Mouse (Mus musculus) midbrain, postnatal 0 days (tissue): ENCODE data around the gene Fam98b. TPM values are rescaled to one million over a fixed set of nuclear protein-coding genes. Genes with fewer than 3 reads are reported as not detected.

ENCODE experiments used
- ATAC-seq: fragments of 200-750 bp; cut with Nextera tagmentation; 2 replicates; pipeline ENCODE4 v1.8.0; 2017; ENCODE audit warnings: moderate number of reproducible peaks, mild to moderate bottlenecking, moderate TSS enrichment, moderate library complexity; ENCODE audit not compliant: low FRiP score
- DNase-seq: peaks from one replicate; pipeline ENCODE4 v3.0.0-alpha.2; 2015; ENCODE audit warnings: low spot score
- H3K27ac ChIP-seq: fragments of 300-500 bp; sonication (generic); 2 replicates; pipeline ENCODE4 v1.5.1; 2014; ENCODE audit warnings: low read depth, mild to moderate bottlenecking, low read length, mixed read lengths
- H3K27me3 ChIP-seq: fragments of 300-500 bp; sonication (generic); 2 replicates; pipeline ENCODE4 v1.6.1; 2014; ENCODE audit warnings: low read length, control low read depth, mixed read lengths; ENCODE audit not compliant: insufficient read depth
- H3K36me3 ChIP-seq: fragments of 300-500 bp; sonication (generic); 2 replicates; pipeline ENCODE4 v1.6.1; 2014; ENCODE audit warnings: low read length, control low read depth, mixed read lengths; ENCODE audit not compliant: insufficient read depth
- H3K4me1 ChIP-seq: fragments of 300-500 bp; sonication (generic); 2 replicates; pipeline ENCODE4 v1.6.1; 2014; ENCODE audit warnings: mild to moderate bottlenecking, control low read depth, antibody characterized with exemption, low read length, mixed read lengths; ENCODE audit not compliant: insufficient read depth
- H3K4me2 ChIP-seq: fragments of 300-500 bp; sonication (generic); 2 replicates; pipeline ENCODE4 v1.6.1; 2014; ENCODE audit warnings: low read depth, mild to moderate bottlenecking, low read length, mixed read lengths; ENCODE audit not compliant: poor library complexity, severe bottlenecking
- H3K4me3 ChIP-seq: fragments of 300-500 bp; sonication (generic); 2 replicates; pipeline ENCODE4 v1.5.1; 2014; ENCODE audit warnings: low read depth, mild to moderate bottlenecking, low read length, moderate library complexity
- H3K9ac ChIP-seq: fragments of 300-500 bp; sonication (generic); replicated peaks from 2 replicates; pipeline ENCODE4 v1.6.1; 2014; ENCODE audit warnings: mild to moderate bottlenecking, low read length, moderate library complexity, mixed read lengths; ENCODE audit not compliant: poor library complexity, severe bottlenecking
- H3K9me3 ChIP-seq: fragments of 300-500 bp; sonication (generic); 2 replicates; pipeline ENCODE4 v1.6.1; 2016; ENCODE audit warnings: low read length, control low read depth
- CTCF ChIP-seq: IDR thresholded peaks from 2 replicates; pipeline ENCODE4 v1.5.1; 2016; ENCODE audit warnings: antibody characterized with exemption, mild to moderate bottlenecking
- WGBS: fragments of 180-500 bp; shearing (Covaris S2); extraction: QIAGEN DNeasy Blood & Tissue Kit; methylation state at CpG from one replicate; pipeline ENCODE4 v1.1.7; 2014; 5-methylcytosine and 5-hydroxymethylcytosine counted together
- polyA plus RNA-seq: library from polyadenylated mRNA; unstranded; fragments of >200 nt; fragmentation: Nextera tagmentation; extraction: Ambion mirVana; gene quantifications from 2 replicates; pipeline ENCODE4 v1.2.1, GENCODE M21; 2015
- total RNA-seq: library from RNA; depleted of rRNA; stranded (reverse); fragments of >200 nt; gene quantifications from 2 replicates; pipeline ENCODE4 v1.2.3, GENCODE M21; 2014; rRNA removed

Gene Fam98b
- total and polyA plus RNA-seq, 2 experiments from 2014 or later: 10.0 to 12.4 TPM

DNA sequence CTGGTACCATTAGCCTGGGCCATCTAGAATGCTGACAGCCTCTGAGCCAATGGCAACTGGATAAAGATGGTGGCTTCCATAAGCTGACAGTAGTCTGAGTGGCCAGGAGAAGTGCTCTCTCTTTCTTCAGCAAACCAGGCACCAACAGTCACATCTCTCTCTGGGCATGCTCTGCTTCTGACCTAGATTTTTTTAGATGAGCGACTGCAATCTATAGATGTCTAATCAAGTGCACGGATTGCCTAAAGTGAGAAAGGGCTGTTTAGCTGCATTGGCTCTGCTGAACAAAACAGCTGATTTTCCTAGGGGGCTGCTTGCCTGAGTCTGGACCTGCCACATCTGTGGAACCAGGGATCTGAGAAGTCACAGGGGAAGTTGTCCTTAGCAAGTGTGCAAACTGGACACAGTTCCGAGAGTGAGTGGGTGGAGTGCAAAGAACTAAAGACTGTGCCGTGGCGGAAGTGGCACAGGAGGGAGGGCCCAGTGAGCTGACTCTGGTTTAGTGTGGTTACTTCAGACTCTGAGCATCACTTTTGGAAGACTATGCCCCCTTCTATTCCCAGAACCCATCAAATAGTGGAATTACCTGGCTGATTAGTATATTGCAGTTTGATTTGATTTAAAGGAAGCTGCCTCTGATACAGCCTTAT lies 64.2 kb downstream of the Fam98b start:
- Histone ChIP-seq H3K27me3 (no peaks in the 10 kb centered on the region), H3K4me3 (no peak overlapping the region), H3K36me3 (no peaks in the 10 kb centered on the region), H3K4me1 (no peaks in the 10 kb centered on the region), H3K4me2 (no peak overlapping the region), H3K9ac (no peak overlapping the region), H3K9me3 (no peaks in the 10 kb centered on the region), H3K27ac (no peak overlapping the region)
- ATAC-seq (no peak), DNase-seq (no peak)
- 81% methylated on average over 5 of the region's 5 CpGs for WGBS
- TF ChIP-seq CTCF: no peak

DNA sequence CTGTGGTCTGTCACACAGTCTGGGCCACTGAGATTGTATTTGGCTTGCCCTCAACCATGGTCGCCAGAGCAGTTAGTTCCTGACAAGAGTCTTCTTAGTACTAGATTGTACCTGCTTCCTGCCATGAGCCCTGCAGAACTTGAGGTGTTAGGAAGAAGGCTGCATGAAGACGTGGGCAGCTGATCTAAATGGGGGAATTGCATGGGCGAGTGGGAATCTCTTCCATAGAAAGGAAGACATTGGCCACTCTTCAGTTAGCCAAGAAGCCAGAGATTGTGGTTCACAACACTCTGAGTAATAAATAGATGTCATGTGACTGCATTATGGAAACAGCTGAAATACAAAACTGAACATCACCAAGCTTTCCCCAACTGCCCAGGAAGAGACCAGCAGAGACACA lies 69.5 kb downstream of the Fam98b start:
- ATAC-seq (no peak), DNase-seq (no peak)
- Histone ChIP-seq H3K27ac (no peak overlapping the region), H3K4me3 (no peak overlapping the region), H3K9me3 (no peaks in the 10 kb centered on the region), H3K4me1 (no peaks in the 10 kb centered on the region), H3K4me2 (no peak overlapping the region), H3K27me3 (no peaks in the 10 kb centered on the region), H3K9ac (no peak overlapping the region), H3K36me3 (no peaks in the 10 kb centered on the region)
- 93% methylated on average over 3 of the region's 3 CpGs for WGBS
- no peak for TF ChIP-seq CTCF

Other genes starting within 250 kb of the Fam98b start
- gene Spred1, start 128.4 kb upstream of the Fam98b start, total RNA-seq: 46.7 and 59.3 TPM in 2 replicates
- 10.7 and 12.9 TPM in 2 replicates for gene Spred1, start 128.4 kb upstream of the Fam98b start, polyA plus RNA-seq
- gene Rasgrp1, start 93.3 kb downstream of the Fam98b start, total RNA-seq: 5.4 and 6.6 TPM in 2 replicates
- 3.1 and 3.5 TPM in 2 replicates for gene Rasgrp1, start 93.3 kb downstream of the Fam98b start, polyA plus RNA-seq